Comparison of ENCODE assay signal across 20 mouse cellular contexts in the genomic region with DNA sequence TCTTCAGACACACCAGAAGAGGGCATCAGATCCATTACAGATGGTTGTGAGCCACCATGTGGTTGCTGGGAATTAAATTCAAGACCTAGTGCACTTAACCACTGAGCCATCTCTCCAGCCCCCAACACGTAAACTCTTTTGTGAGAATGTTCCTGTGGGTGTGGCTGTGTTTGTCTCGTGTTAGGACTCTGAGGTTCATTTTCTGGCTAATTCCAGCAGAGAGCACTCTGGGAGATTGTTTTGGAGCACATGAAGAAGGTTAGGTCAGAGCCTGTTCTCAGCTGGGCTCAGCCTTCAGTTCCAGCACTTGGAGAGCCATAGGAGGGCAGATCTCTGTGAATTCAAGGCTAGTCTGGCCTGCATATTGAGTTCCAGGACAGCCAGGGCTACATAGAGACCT. TPM values are rescaled to one million over a fixed set of nuclear protein-coding genes. Genes with fewer than 3 reads are reported as not detected.
DNase-seq lines count a peak whose midpoint lies in the region; ATAC-seq and TF ChIP-seq lines count a peak whose summit lies in the region.
"Had no signal": no experiment of that assay in that cellular context is flagged by ENCODE, and none has a peak within 500 bp of the region (broad histone marks: within the 10 kb centered on the region; RNA-seq: fewer than 3 reads in every experiment).

No protein-coding gene starts in this region.

- 0 out of 2 replicates have a peak, but pooled peaks cover 4% of the 10 kb centered on the region for H3K36me3 ChIP-seq in midbrain, postnatal 0 days (ENCODE audit: insufficient read depth, low read length)
- no peaks in the 10 kb centered on the region for H3K36me3 ChIP-seq in midbrain, embryonic 15.5 days (replicated peaks)
- H3K36me3 ChIP-seq: embryonic facial prominence, embryonic 15.5 days; forebrain, embryonic 15.5 days; neural tube, embryonic 13.5 days had no signal

- TF ChIP-seq CTCF in gastrocnemius, adult 2 months (IDR thresholded peaks at IDR 0.05) = peak; percentile 38; the same call in 1 of the 2 replicates
- peak; percentile 60 for TF ChIP-seq CTCF in layer of hippocampus, adult 2 months (conservative IDR thresholded peaks at IDR 0.05)
- peak; percentile 27 for TF ChIP-seq CTCF in midbrain, postnatal 0 days (IDR thresholded peaks at IDR 0.05)

- DNase-seq in gastrocnemius, adult 2 months = no peak
- no peak for DNase-seq in gastrocnemius, postnatal 36 days
- no peak for DNase-seq in layer of hippocampus, adult 2 months (ENCODE audit: low spot score in 2 of 2)
- DNase-seq in layer of hippocampus, adult 18-20 months (ENCODE audit: low spot score in 2 of 2) = no peak
- no peak for DNase-seq in midbrain, postnatal 0 days (ENCODE audit: low spot score)
- no peak for DNase-seq in right cerebral cortex, postnatal 4 days
- DNase-seq: adrenal gland, postnatal 14 days; cerebellum, adult 8-10 months; gastrocnemius, postnatal 25 days; kidney, adult 11 months; layer of hippocampus, postnatal 36 days; lung, postnatal 14 days; thymus, postnatal 25 days had no signal

- no peak overlapping the region for H3K9ac ChIP-seq in midbrain, postnatal 0 days (replicated peaks; ENCODE audit: low read length, poor library complexity, severe bottlenecking)
- H3K9ac ChIP-seq in midbrain, embryonic 15.5 days = no peak overlapping the region
- H3K9ac ChIP-seq: embryonic facial prominence, embryonic 15.5 days; forebrain, embryonic 15.5 days; neural tube, embryonic 13.5 days had no signal

- intact Hi-C loops in gastrocnemius, adult 2 months (cut with DNase I) = no loop called here
- intact Hi-C loops in gastrocnemius, postnatal 36 days (cut with DNase I) = no loop called here

- no peak for ATAC-seq in midbrain, postnatal 0 days (ENCODE audit: low FRiP score)
- ATAC-seq in midbrain, embryonic 15.5 days (replicated peaks) = no peak
- ATAC-seq in frontal cortex, adult (ENCODE audit: low TSS enrichment) = no peak
- ATAC-seq: forebrain, embryonic 15.5 days; hindbrain, embryonic 16.5 days had no signal

- 54% methylated on average over 2 of the region's 2 CpGs for WGBS in midbrain, postnatal 0 days
- WGBS in midbrain, embryonic 15.5 days = 53% methylated on average over 2 of the region's 2 CpGs

- H3K27ac ChIP-seq in gastrocnemius, adult 2 months = peak overlapping the region; percentile 12; the same call in 1 of the 2 replicates
- no peak overlapping the region for H3K27ac ChIP-seq in layer of hippocampus, adult 2 months
- no peak overlapping the region for H3K27ac ChIP-seq in midbrain, postnatal 0 days (ENCODE audit: low read depth, low read length)
- no peak overlapping the region for H3K27ac ChIP-seq in midbrain, embryonic 15.5 days
- H3K27ac ChIP-seq: embryonic facial prominence, embryonic 15.5 days; forebrain, embryonic 15.5 days; neural tube, embryonic 13.5 days had no signal

- no peak overlapping the region for H3K4me3 ChIP-seq in gastrocnemius, adult 2 months
- no peak overlapping the region for H3K4me3 ChIP-seq in layer of hippocampus, adult 2 months
- H3K4me3 ChIP-seq in midbrain, postnatal 0 days (ENCODE audit: low read depth, low read length) = no peak overlapping the region
- H3K4me3 ChIP-seq in midbrain, embryonic 15.5 days = no peak overlapping the region
- H3K4me3 ChIP-seq: embryonic facial prominence, embryonic 15.5 days; forebrain, embryonic 15.5 days; neural tube, embryonic 13.5 days had no signal

- peaks cover 8% of the 10 kb centered on the region for H3K4me1 ChIP-seq in midbrain, postnatal 0 days (ENCODE audit: insufficient read depth, low read length)
- H3K4me1 ChIP-seq in midbrain, embryonic 15.5 days = peaks cover 29% of the 10 kb centered on the region

- no peaks in the 10 kb centered on the region for H3K27me3 ChIP-seq in midbrain, postnatal 0 days (ENCODE audit: insufficient read depth, low read length)
- H3K27me3 ChIP-seq in midbrain, embryonic 15.5 days (replicated peaks) = no peaks in the 10 kb centered on the region
- H3K27me3 ChIP-seq: embryonic facial prominence, embryonic 15.5 days; forebrain, embryonic 15.5 days; neural tube, embryonic 13.5 days had no signal

- no peak overlapping the region for H3K4me2 ChIP-seq in midbrain, postnatal 0 days (ENCODE audit: low read depth, low read length, poor library complexity, severe bottlenecking)
- H3K4me2 ChIP-seq in midbrain, embryonic 15.5 days = no peak overlapping the region
- H3K4me2 ChIP-seq: embryonic facial prominence, embryonic 15.5 days; forebrain, embryonic 15.5 days; midbrain, embryonic 11.5 days; neural tube, embryonic 13.5 days had no signal

- H3K9me3 ChIP-seq in midbrain, postnatal 0 days (ENCODE audit: low read length) = no peaks in the 10 kb centered on the region
- H3K9me3 ChIP-seq in midbrain, embryonic 15.5 days = no peaks in the 10 kb centered on the region
- H3K9me3 ChIP-seq: embryonic facial prominence, embryonic 15.5 days; forebrain, embryonic 15.5 days; neural tube, embryonic 13.5 days had no signal

RNA-seq across cellular contexts. Expression of a gene that starts 9.1 kb away (rescaled TPM):
- total RNA-seq in gastrocnemius, adult 2 months (2021) = 10 to 100 TPM; 33.9 to 40.7 TPM
- 10 to 100 TPM; 35.7 to 35.8 TPM for total RNA-seq in gastrocnemius, postnatal 36 days (2021)
- total RNA-seq in layer of hippocampus, adult 2 months (2021) = 10 to 100 TPM; 91.2 to 93.0 TPM
- total RNA-seq in layer of hippocampus, adult 18-20 months (2021) = 10 to 100 TPM; 80.7 to 84.1 TPM
- total RNA-seq in midbrain, postnatal 0 days (2014; rRNA removed) = 115 and 152 TPM in 2 replicates
- 77.3 and 77.9 TPM in 2 replicates for polyA plus RNA-seq in midbrain, postnatal 0 days (2015; fragmentation: Nextera tagmentation; extraction: Ambion mirVana)
- polyA plus RNA-seq in midbrain, embryonic 15.5 days (2015; fragmentation: Nextera tagmentation; extraction: Ambion mirVana) = 54.6 and 57.9 TPM in 2 replicates

RNA-seq across cellular contexts. Expression of a gene that starts 9.2 kb away (rescaled TPM):
- total RNA-seq in gastrocnemius, adult 2 months (2021) = 100 to 1,000 TPM; 376 to 655 TPM
- total RNA-seq in gastrocnemius, postnatal 36 days (2021) = 100 to 1,000 TPM; 421 to 471 TPM
- total RNA-seq in layer of hippocampus, adult 2 months (2021) = 100 to 1,000 TPM; 444 to 465 TPM
- 100 to 1,000 TPM; 486 to 498 TPM for total RNA-seq in layer of hippocampus, adult 18-20 months (2021)
- total RNA-seq in midbrain, postnatal 0 days (2014; rRNA removed) = 314 and 335 TPM in 2 replicates
- 455 and 484 TPM in 2 replicates for polyA plus RNA-seq in midbrain, postnatal 0 days (2015; fragmentation: Nextera tagmentation; extraction: Ambion mirVana)
- polyA plus RNA-seq in midbrain, embryonic 15.5 days (2015; fragmentation: Nextera tagmentation; extraction: Ambion mirVana) = 392 and 438 TPM in 2 replicates

RNA-seq across cellular contexts. Expression of a gene that starts 18.6 kb away (rescaled TPM):
- total RNA-seq in gastrocnemius, adult 2 months (2021) = 1 to 10 TPM; 2.1 to 3.2 TPM
- 1 to 10 TPM; 1.4 to 1.9 TPM for total RNA-seq in gastrocnemius, postnatal 36 days (2021)
- 1 to 10 TPM; 6.8 to 9.3 TPM for total RNA-seq in layer of hippocampus, adult 2 months (2021)
- 1 to 10 TPM; 6.8 to 7.1 TPM for total RNA-seq in layer of hippocampus, adult 18-20 months (2021)
- 3.5 and 21.3 TPM in 2 replicates for total RNA-seq in midbrain, postnatal 0 days (2014; rRNA removed)
- 5.3 and 6.0 TPM in 2 replicates for polyA plus RNA-seq in midbrain, postnatal 0 days (2015; fragmentation: Nextera tagmentation; extraction: Ambion mirVana)
- 1.9 and 2.3 TPM in 2 replicates for polyA plus RNA-seq in midbrain, embryonic 15.5 days (2015; fragmentation: Nextera tagmentation; extraction: Ambion mirVana)

RNA-seq across cellular contexts. Expression of a gene that starts 45.6 kb away (rescaled TPM):
- 1 to 10 TPM; 2.4 to 3.1 TPM for total RNA-seq in gastrocnemius, adult 2 months (2021)
- 1 to 10 TPM; 2.4 to 2.6 TPM for total RNA-seq in gastrocnemius, postnatal 36 days (2021)
- total RNA-seq in layer of hippocampus, adult 2 months (2021) = 10 to 100 TPM; 12.7 to 15.8 TPM
- total RNA-seq in layer of hippocampus, adult 18-20 months (2021) = 10 to 100 TPM; 14.1 to 15.7 TPM
- total RNA-seq in midbrain, postnatal 0 days (2014; rRNA removed) = 37.1 and 41.3 TPM in 2 replicates
- polyA plus RNA-seq in midbrain, postnatal 0 days (2015; fragmentation: Nextera tagmentation; extraction: Ambion mirVana) = 37.9 and 40.7 TPM in 2 replicates
- polyA plus RNA-seq in midbrain, embryonic 15.5 days (2015; fragmentation: Nextera tagmentation; extraction: Ambion mirVana) = 38.1 and 39.3 TPM in 2 replicates
